Mouse (Mus musculus) forebrain, embryonic 10.5 days (tissue): Measurements from ENCODE around the gene Gpn2. TPM values are rescaled to one million over a fixed set of nuclear protein-coding genes. Genes with fewer than 3 reads are reported as not detected.

ENCODE experiments used
- DNase-seq: peaks from one replicate; pipeline ENCODE4 v3.0.0-alpha.2; 2017; ENCODE audit warnings: low spot score; ENCODE audit errors: extremely low spot score
- H3K27ac ChIP-seq: fragments of 300-500 bp; sonication (generic); 2 replicates; pipeline ENCODE4 v1.5.1; 2016; ENCODE audit warnings: mild to moderate bottlenecking
- H3K27me3 ChIP-seq: fragments of 300-500 bp; sonication (generic); 2 replicates; pipeline ENCODE4 v1.6.1; 2016; ENCODE audit warnings: mild to moderate bottlenecking; ENCODE audit not compliant: poor library complexity, severe bottlenecking
- H3K36me3 ChIP-seq: fragments of 300-500 bp; sonication (generic); replicated peaks from 2 replicates; pipeline ENCODE4 v1.6.1; 2016; ENCODE audit warnings: mild to moderate bottlenecking, moderate library complexity
- H3K4me1 ChIP-seq: fragments of 300-500 bp; sonication (generic); 2 replicates; pipeline ENCODE4 v1.6.1; 2016
- H3K4me3 ChIP-seq: fragments of 300-500 bp; sonication (generic); 2 replicates; pipeline ENCODE4 v1.5.1; 2016; ENCODE audit warnings: mild to moderate bottlenecking, moderate library complexity
- H3K9me3 ChIP-seq: fragments of 300-500 bp; sonication (generic); 2 replicates; pipeline ENCODE4 v1.6.1; 2016; ENCODE audit warnings: mild to moderate bottlenecking, moderate library complexity
- WGBS: fragments of 180-500 bp; shearing (Covaris S2); methylation state at CpG from one replicate; pipeline ENCODE4 v1.1.7; 2016; 5-methylcytosine and 5-hydroxymethylcytosine counted together
- polyA plus RNA-seq: library from polyadenylated mRNA; unstranded; fragments of >200 nt; fragmentation: Nextera tagmentation; extraction: Ambion mirVana; gene quantifications from 2 replicates; pipeline ENCODE4 v1.2.1, GENCODE M21; 2016

Gene Gpn2
- polyA plus RNA-seq, 1 experiment from 2014 or later = 30.3 TPM

DNA sequence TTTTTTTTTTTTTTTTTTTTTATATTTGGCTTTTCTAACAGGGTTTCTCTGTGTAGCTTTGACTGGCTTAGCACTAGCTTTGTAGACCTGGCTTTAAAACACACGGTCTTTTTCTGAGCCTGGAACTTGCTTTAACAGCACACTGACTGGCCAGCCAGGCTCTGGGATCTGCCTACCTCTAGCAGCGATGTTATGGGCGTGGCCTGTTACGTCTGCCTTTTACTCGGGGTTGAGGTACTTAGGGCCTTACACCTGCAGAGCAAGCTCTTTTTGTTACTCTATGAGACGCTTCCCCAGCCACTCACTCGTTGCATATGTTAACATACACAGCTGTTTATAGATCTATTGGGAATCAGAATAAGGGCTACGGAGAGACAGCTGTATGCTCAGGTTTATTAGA lies 16.9 kb upstream of the Gpn2 start:
- no peak for DNase-seq
- H3K4me1 ChIP-seq = no peaks in the 10 kb centered on the region
- no peak overlapping the region for H3K27ac ChIP-seq
- H3K27me3 ChIP-seq = no peaks in the 10 kb centered on the region
- H3K9me3 ChIP-seq = peaks cover 7% of the 10 kb centered on the region; the same call in 1 of the 2 replicates
- WGBS = 33% methylated on average over 8 of the region's 8 CpGs
- no peaks in the 10 kb centered on the region for H3K36me3 ChIP-seq
- H3K4me3 ChIP-seq = no peak overlapping the region

GRCm38 (mm10) chr4:133569291-133570065 lies 14.7 kb upstream of the Gpn2 start:
- H3K36me3 ChIP-seq = no peaks in the 10 kb centered on the region
- DNase-seq = no peak
- WGBS = 88% methylated on average over 10 of the region's 10 CpGs
- H3K27ac ChIP-seq = no peak overlapping the region
- H3K27me3 ChIP-seq = no peaks in the 10 kb centered on the region
- H3K9me3 ChIP-seq = peaks cover 1% of the 10 kb centered on the region; the same call in 1 of the 2 replicates
- peaks cover 7% of the 10 kb centered on the region for H3K4me1 ChIP-seq
- H3K4me3 ChIP-seq = no peak overlapping the region

GRCm38 (mm10) chr4:133570066-133570466 lies 14.1 kb upstream of the Gpn2 start:
- Histone ChIP-seq H3K27ac (no peak overlapping the region), H3K27me3 (no peaks in the 10 kb centered on the region), H3K9me3 (no peaks in the 10 kb centered on the region; the same call in 1 of the 2 replicates), H3K4me3 (no peak overlapping the region), H3K4me1 (peaks cover 10% of the 10 kb centered on the region), H3K36me3 (no peaks in the 10 kb centered on the region)
- DNase-seq = no peak
- WGBS = 68% methylated on average over 10 of the region's 10 CpGs

DNA sequence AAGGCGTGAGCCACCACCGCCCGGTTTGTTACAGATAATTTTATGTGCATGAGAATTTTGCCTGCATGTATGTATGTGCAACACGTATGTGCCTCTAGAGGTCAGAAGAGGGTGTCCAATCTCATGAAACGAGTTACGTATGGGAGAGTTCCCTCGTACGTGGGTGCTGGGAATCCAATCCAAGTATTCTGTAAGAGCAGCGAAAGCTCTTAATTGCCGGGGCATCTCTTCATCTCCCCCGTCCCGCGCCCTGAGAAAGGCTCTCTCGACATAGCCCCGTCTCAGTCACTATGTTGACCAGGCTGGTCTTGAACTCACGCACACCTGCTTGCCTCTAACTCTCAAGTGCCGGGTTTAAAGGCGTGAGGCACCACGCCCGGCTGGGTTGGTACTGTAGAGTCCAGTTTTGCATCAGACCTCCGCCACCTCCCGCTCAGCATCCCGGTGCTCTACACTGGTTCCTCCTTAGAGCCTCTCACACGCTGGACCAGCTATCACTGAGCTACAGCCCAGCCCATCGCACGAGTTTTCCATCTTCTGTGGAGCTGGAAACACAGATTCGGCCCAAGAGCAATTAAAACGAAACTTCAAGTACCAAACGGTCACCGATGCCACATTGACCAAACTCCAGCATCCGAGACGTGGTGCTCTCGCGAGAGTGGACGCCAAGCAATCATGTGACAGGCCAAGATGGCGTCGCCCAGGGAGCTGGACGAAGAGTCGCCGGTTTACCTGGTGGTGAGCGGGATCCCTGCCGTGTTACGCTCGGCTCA lies 9.9 kb upstream of the Gpn2 start, which contains the start of gene Gpatch3:
TSS of gene Gpatch3 (plus strand) at position 676 of the 773 bp plus-strand sequence.
- H3K4me1 ChIP-seq = peaks cover 20% of the 10 kb centered on the region
- no peaks in the 10 kb centered on the region; the same call in 1 of the 2 replicates for H3K9me3 ChIP-seq
- H3K36me3 ChIP-seq = peaks cover 16% of the 10 kb centered on the region

DNA sequence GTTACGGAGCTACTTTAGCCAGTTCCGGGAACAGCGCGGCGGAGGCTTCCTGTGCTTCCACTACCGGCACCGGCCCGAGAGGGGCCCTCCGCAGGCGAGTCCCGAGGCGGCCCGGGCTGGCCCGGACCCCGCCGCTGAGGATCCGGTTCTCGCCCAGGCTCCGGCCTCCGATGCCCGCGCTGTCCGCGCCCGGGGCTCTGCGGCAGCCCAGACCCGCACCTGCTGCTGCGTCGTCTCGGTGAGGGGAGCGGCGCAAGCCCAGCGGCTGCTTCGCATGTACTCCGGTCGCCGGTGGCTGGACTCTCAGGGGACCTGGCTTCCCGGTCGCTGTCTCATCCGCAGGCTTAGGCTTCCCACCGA lies 9.3 kb upstream of the Gpn2 start:
- Histone ChIP-seq H3K36me3 (peaks cover 22% of the 10 kb centered on the region), H3K27ac (peak overlapping the region; percentile 93), H3K4me3 (peak overlapping the region; percentile 99), H3K27me3 (no peaks in the 10 kb centered on the region), H3K4me1 (peaks cover 20% of the 10 kb centered on the region), H3K9me3 (no peaks in the 10 kb centered on the region; the same call in 1 of the 2 replicates)
- DNase-seq = no peak
- WGBS = under 1% methylated on average over 41 of the region's 41 CpGs

More for the DNA sequence above, 9.9 kb upstream of the Gpn2 start, which contains the start of gene Gpatch3:
- DNase-seq = peak; percentile 93
- Histone ChIP-seq H3K27ac (peak within 1 kb of the TSS; percentile 93), H3K4me3 (peak within 1 kb of the TSS; percentile 99), H3K27me3 (no peaks in the 10 kb centered on the region)
- 9% methylated on average over 44 of the region's 44 CpGs for WGBS

DNA sequence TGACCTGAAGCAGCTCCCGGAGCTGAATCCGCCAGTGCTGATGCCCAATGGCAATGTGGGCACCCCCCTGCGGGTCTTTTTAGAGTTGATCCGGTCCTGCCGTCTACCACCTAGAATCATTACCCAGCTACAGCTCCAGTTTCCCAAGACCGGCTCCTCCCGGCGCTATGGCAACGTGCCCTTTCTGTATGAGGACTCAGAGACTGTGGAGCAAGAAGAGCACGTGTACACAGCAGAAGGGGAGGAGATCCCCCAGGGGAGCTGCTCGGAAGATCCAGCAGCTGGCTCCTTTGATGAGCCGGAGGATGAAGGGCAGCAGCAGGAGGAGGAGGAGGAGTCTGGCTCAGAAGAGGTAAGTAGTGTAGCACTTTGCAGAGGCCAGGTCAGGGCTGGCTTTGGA lies 6.2 kb upstream of the Gpn2 start:
- H3K4me3 ChIP-seq = no peak overlapping the region
- no peaks in the 10 kb centered on the region for H3K9me3 ChIP-seq
- DNase-seq = no peak
- H3K27ac ChIP-seq = no peak overlapping the region
- peaks cover 52% of the 10 kb centered on the region for H3K36me3 ChIP-seq
- no peaks in the 10 kb centered on the region for H3K27me3 ChIP-seq
- peaks cover 20% of the 10 kb centered on the region for H3K4me1 ChIP-seq
- WGBS = 84% methylated on average over 12 of the region's 12 CpGs

DNA sequence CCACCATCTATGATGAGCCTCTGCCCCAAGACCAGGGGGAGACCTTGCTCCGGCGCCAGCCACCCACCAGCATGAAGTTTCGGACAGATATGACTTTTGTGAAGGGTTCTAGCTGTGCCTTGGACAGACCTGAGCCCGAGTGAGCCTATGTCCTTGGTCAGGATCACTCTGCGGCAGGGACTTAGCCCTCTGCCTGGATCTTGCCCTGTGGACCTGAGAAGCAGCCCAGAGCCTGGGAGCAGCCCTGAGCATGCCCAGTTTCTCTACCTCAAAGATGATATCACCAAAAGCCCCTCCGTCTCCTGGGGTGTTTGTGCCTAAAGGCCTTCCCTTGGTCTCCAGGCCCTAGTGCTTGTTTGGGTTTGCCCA lies 488 bp upstream of the Gpn2 start:
- Histone ChIP-seq H3K4me1 (peaks cover 25% of the 10 kb centered on the region), H3K27ac (peak overlapping the region; percentile 88), H3K36me3 (peaks cover 73% of the 10 kb centered on the region), H3K9me3 (no peaks in the 10 kb centered on the region), H3K27me3 (no peaks in the 10 kb centered on the region), H3K4me3 (peak overlapping the region; percentile 86)
- DNase-seq = no peak
- 65% methylated on average over 6 of the region's 6 CpGs for WGBS

- 0 out of 2 replicates have a peak, but pooled peaks cover 7% of the 10 kb centered on the region for H3K4me1 ChIP-seq
- H3K36me3 ChIP-seq = peaks cover 58% of the 10 kb centered on the region
- peaks cover 7% of the 10 kb centered on the region for H3K27me3 ChIP-seq
- DNase-seq = peak; percentile 71
- WGBS = 35% methylated on average over 7 of the region's 7 CpGs
- no peak overlapping the region for H3K4me3 ChIP-seq
- no peaks in the 10 kb centered on the region for H3K9me3 ChIP-seq
- no peak overlapping the region for H3K27ac ChIP-seq
Observed at GRCm38 (mm10) chr4:133592570-133592969, 8.4 kb downstream of the Gpn2 start.

DNA sequence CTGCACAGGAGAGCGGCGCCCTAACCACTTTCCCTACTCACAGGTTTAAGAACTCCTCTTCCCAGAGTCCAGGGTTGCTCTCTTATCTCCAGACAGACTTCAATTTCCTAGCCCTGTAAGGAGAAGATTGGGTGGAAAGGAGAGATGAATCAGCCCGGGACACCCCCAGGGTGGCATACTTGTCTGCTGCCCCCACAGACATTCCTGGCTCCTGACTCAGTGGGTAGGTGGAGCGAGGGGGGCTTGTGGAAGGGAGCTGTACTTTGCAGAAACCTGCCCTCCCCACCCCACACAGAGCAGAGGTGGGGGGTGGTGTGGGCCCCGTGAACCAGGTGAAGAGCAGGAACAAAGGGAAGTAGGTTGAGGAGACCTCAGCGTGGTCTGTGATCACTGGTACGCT lies 11.4 kb downstream of the Gpn2 start:
- Histone ChIP-seq H3K4me1 (peaks cover 27% of the 10 kb centered on the region), H3K27ac (no peak overlapping the region)
- WGBS = 68% methylated on average over 7 of the region's 7 CpGs

GRCm38 (mm10) chr4:133596084-133596483 lies 11.9 kb downstream of the Gpn2 start:
- Histone ChIP-seq H3K27ac (no peak overlapping the region), H3K4me1 (peaks cover 27% of the 10 kb centered on the region), H3K4me3 (no peak overlapping the region), H3K27me3 (peaks cover 42% of the 10 kb centered on the region), H3K36me3 (peaks cover 23% of the 10 kb centered on the region), H3K9me3 (no peaks in the 10 kb centered on the region)
- 88% methylated on average over 6 of the region's 6 CpGs for WGBS
- no peak for DNase-seq

More for the DNA sequence above, 11.4 kb downstream of the Gpn2 start:
- Histone ChIP-seq H3K27me3 (peaks cover 37% of the 10 kb centered on the region), H3K9me3 (no peaks in the 10 kb centered on the region), H3K4me3 (no peak overlapping the region), H3K36me3 (peaks cover 29% of the 10 kb centered on the region)
- no peak for DNase-seq

- no peak overlapping the region for H3K4me3 ChIP-seq
Observed at GRCm38 (mm10) chr4:133598616-133599015, 14.5 kb downstream of the Gpn2 start.

GRCm38 (mm10) chr4:133599116-133599515 lies 15.0 kb downstream of the Gpn2 start:
- H3K27me3 ChIP-seq = peaks cover 72% of the 10 kb centered on the region
- WGBS = 26% methylated on average over 7 of the region's 7 CpGs
- peak overlapping the region; percentile 64 for H3K4me3 ChIP-seq
- H3K36me3 ChIP-seq = peaks cover 13% of the 10 kb centered on the region
- no peak for DNase-seq
- H3K27ac ChIP-seq = peak overlapping the region; percentile 73; the same call in 1 of the 2 replicates
- H3K9me3 ChIP-seq = no peaks in the 10 kb centered on the region
- H3K4me1 ChIP-seq = peaks cover 41% of the 10 kb centered on the region

More at GRCm38 (mm10) chr4:133598616-133599015, 14.5 kb downstream of the Gpn2 start:
- Histone ChIP-seq H3K36me3 (peaks cover 9% of the 10 kb centered on the region), H3K4me1 (peaks cover 41% of the 10 kb centered on the region), H3K9me3 (no peaks in the 10 kb centered on the region), H3K27me3 (peaks cover 67% of the 10 kb centered on the region), H3K27ac (no peak overlapping the region)
- DNase-seq = no peak
- 53% methylated on average over 4 of the region's 4 CpGs for WGBS
